Mouse (Mus musculus) forebrain, postnatal 0 days (tissue): Measurements from ENCODE around the gene Dhx37. TPM values are rescaled to one million over a fixed set of nuclear protein-coding genes. Genes with fewer than 3 reads are reported as not detected.

ENCODE experiments used
- ATAC-seq: fragments of 200-750 bp; cut with Nextera tagmentation; 2 replicates; pipeline ENCODE4 v1.8.0; 2017; ENCODE audit warnings: mild to moderate bottlenecking, moderate library complexity
- DNase-seq: peaks from one replicate; pipeline ENCODE4 v3.0.0-alpha.2; 2015
- H3K27ac ChIP-seq: fragments of 300-500 bp; sonication (generic); 2 replicates; pipeline ENCODE4 v1.5.1; 2014; ENCODE audit warnings: low read depth, mild to moderate bottlenecking, antibody characterized with exemption, low read length, moderate library complexity, mixed read lengths
- H3K27me3 ChIP-seq: fragments of 300-500 bp; sonication (generic); 2 replicates; pipeline ENCODE4 v1.6.1; 2014; ENCODE audit warnings: mild to moderate bottlenecking, low read length, mixed read lengths; ENCODE audit not compliant: insufficient read depth
- H3K36me3 ChIP-seq: fragments of 300-500 bp; sonication (generic); 2 replicates; pipeline ENCODE4 v1.6.1; 2014; ENCODE audit warnings: mild to moderate bottlenecking, moderate library complexity; ENCODE audit not compliant: insufficient read depth
- H3K4me1 ChIP-seq: fragments of 300-500 bp; sonication (generic); 2 replicates; pipeline ENCODE4 v1.6.1; 2014; ENCODE audit warnings: antibody characterized with exemption; ENCODE audit not compliant: insufficient read depth
- H3K4me2 ChIP-seq: fragments of 300-500 bp; sonication (generic); 2 replicates; pipeline ENCODE4 v1.6.1; 2014; ENCODE audit warnings: low read depth, mild to moderate bottlenecking, moderate library complexity
- H3K4me3 ChIP-seq: fragments of 300-500 bp; sonication (generic); 2 replicates; pipeline ENCODE4 v1.5.1; 2014; ENCODE audit warnings: low read depth, low read length, mixed read lengths
- H3K9ac ChIP-seq: fragments of 300-500 bp; sonication (generic); 2 replicates; pipeline ENCODE4 v1.6.1; 2014; ENCODE audit warnings: mild to moderate bottlenecking
- H3K9me3 ChIP-seq: fragments of 300-500 bp; sonication (generic); 2 replicates; pipeline ENCODE4 v1.6.1; 2016; ENCODE audit warnings: low read length
- CTCF ChIP-seq: sonication (generic); IDR thresholded peaks from 2 replicates; pipeline ENCODE4 v1.5.1; 2016; ENCODE audit warnings: antibody characterized with exemption, control low read depth, low read depth
- WGBS: fragments of 180-500 bp; shearing (Covaris S2); extraction: QIAGEN DNeasy Blood & Tissue Kit; methylation state at CpG from one replicate; pipeline ENCODE4 v1.1.7; 2014; 5-methylcytosine and 5-hydroxymethylcytosine counted together
- microRNA-seq, 2 experiments: library from miRNA; unstranded; fragments of <30 nt; microRNA quantifications; one replicate each; pipeline ENCODE4; 2016
- polyA plus RNA-seq: library from polyadenylated mRNA; unstranded; fragments of >200 nt; fragmentation: Nextera tagmentation; extraction: Ambion mirVana; gene quantifications from 2 replicates; pipeline ENCODE4 v1.2.1, GENCODE M21; 2015
- total RNA-seq: library from RNA; depleted of rRNA; stranded (reverse); fragments of >200 nt; gene quantifications from 2 replicates; pipeline ENCODE4 v1.2.3, GENCODE M21; 2014; rRNA removed

The Dhx37 gene
- total and polyA plus RNA-seq, 2 experiments from 2014 or later: 11.0 to 27.1 TPM

DNA sequence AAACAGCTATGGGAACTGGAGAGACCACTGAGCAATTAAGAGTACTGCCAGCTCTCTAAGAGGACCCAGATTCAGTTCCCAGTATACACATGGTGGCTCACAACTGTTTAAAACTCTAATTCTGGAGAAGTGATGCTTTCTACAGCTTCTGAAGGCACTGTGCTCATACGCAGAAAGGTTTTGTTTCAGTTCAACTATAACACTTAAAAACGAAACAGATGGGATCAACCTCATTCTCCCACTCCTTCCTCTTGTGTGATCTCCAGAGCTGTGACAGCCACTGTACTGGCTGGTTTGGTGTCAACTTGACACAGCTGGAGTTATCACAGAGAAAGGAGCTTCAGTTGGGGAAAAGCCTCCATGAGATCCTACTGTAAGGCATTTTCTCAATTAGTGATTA, 58.0 kb downstream of the Dhx37 start:
- no peak for ATAC-seq
- TF ChIP-seq CTCF: no peak
- no peaks in the 10 kb centered on the region for H3K9me3 ChIP-seq
- no peak for DNase-seq
- H3K27ac ChIP-seq: no peak overlapping the region
- H3K27me3 ChIP-seq: no peaks in the 10 kb centered on the region
- H3K4me2 ChIP-seq: no peak overlapping the region
- 87% methylated on average over 2 of the region's 2 CpGs for WGBS
- H3K9ac ChIP-seq: no peak overlapping the region
- no peaks in the 10 kb centered on the region for H3K36me3 ChIP-seq
- no peaks in the 10 kb centered on the region for H3K4me1 ChIP-seq
- H3K4me3 ChIP-seq: no peak overlapping the region

DNA sequence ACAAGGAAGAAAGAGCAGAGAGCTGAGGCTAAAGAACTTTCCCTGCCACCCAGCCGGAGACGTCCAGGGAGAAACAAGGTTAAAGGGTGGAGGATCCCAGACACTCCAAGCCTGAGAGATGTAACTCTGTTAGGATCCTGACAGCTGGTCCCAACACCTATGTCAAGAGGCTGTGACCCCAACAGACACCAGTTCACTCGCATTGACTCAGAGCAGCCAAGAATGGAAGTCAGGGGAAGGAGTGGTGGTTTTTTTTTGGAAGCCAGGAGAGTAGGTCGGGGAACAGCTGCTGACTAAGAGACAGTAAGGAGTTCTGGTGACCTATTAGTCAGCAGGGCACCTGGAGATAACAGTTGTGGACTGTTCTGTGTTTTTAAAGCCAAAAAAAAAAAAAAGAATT, 61.9 kb downstream of the Dhx37 start:
- DNase-seq (no peak), ATAC-seq (no peak)
- Histone ChIP-seq H3K4me1 (no peaks in the 10 kb centered on the region), H3K4me2 (no peak overlapping the region), H3K9ac (no peak overlapping the region), H3K27ac (no peak overlapping the region), H3K9me3 (no peaks in the 10 kb centered on the region), H3K4me3 (no peak overlapping the region), H3K27me3 (no peaks in the 10 kb centered on the region), H3K36me3 (no peaks in the 10 kb centered on the region)
- TF ChIP-seq CTCF: no peak
- WGBS: 90% methylated on average over 4 of the region's 4 CpGs

DNA sequence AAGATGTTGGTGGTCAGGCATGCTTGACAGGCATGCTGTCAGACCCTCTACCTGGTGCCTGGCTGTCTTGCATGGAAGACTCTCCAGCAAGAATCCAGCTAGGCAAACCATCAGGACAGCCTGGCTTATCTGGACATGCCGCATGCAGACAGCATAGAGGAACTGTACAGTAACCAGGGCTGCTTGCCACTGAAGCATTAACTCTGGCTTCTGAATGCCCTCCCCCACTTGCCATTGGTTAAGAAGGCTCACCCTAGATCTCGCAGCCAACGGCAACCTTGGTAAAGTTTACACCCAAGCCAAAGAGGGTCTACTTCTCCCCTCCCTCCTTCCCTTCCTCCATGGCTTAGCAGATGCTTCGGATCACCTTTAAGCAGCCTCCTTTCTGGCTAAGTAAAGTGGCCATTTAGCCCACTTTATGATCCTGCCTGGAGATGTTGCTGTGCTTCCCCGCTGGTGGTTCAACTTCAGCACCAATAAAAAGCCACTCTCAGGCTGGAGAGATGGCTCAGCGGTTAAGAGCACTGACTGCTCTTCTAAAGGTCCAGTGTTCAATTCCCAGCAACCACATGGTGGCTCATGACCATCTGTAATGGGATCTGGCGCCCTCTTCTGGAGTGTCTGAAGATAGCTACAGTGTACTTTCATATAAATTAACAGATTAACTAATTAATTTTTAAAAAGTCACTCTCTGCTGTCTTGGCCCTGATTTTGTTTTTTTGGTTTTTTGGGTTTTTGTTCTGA, 62.8 kb downstream of the Dhx37 start:
- H3K36me3 ChIP-seq: no peaks in the 10 kb centered on the region
- H3K4me3 ChIP-seq: no peak overlapping the region
- H3K9me3 ChIP-seq: no peaks in the 10 kb centered on the region
- DNase-seq (no peak), ATAC-seq (no peak)
- TF ChIP-seq CTCF: peak; percentile 30
- 82% methylated on average over 7 of the region's 7 CpGs for WGBS
- H3K27me3 ChIP-seq: no peaks in the 10 kb centered on the region
- H3K4me2 ChIP-seq: no peak overlapping the region
- no peaks in the 10 kb centered on the region for H3K4me1 ChIP-seq
- H3K27ac ChIP-seq: no peak overlapping the region
- no peak overlapping the region for H3K9ac ChIP-seq

DNA sequence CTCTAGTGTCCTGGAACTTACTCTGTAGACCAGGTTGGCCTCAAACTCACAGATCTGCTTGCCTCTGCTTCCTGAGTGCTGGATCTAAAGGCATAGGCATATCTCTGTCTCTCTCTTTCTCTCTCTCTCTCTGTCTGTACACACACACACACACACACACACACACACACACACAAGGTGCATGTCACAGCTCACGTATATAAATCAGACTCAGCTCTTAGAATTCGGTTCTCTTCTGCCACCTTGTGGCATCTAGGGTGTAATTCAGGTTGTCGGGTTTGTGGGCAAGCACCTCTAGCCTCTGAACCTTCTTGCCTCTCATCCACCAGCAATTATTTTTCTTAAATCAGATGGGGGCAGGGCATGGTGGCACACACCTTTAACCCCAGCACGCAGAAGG, 65.4 kb downstream of the Dhx37 start:
- Histone ChIP-seq H3K4me2 (no peak overlapping the region), H3K9me3 (no peaks in the 10 kb centered on the region), H3K4me3 (no peak overlapping the region), H3K36me3 (no peaks in the 10 kb centered on the region), H3K27me3 (no peaks in the 10 kb centered on the region), H3K27ac (no peak overlapping the region), H3K4me1 (no peaks in the 10 kb centered on the region), H3K9ac (no peak overlapping the region)
- peak; percentile 82 for DNase-seq
- peak; percentile 42 for ATAC-seq
- TF ChIP-seq CTCF: peak; percentile 88
- WGBS: 1% methylated on average over 4 of the region's 4 CpGs

DNA sequence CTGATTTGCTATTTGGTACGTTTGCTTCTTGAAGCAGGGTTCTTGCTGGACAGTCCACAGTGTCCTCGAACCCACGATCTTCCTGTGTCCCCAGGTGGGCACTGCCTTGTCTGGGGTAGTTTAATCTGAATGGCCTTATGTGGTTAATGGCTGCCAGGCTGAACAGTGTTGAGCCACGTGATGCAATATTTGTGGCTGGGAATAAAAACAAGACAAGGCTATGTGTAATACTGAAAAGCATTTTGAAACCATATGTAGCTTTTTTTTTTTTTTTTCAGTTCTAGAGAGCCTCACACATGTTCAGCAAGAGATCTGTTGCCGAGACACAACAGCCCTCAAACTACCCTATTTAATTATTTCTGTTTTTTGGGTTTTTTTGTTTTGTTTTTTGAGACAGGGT, 65.8 kb downstream of the Dhx37 start:
- H3K4me3 ChIP-seq: no peak overlapping the region
- no peak overlapping the region for H3K27ac ChIP-seq
- no peak overlapping the region for H3K4me2 ChIP-seq
- no peaks in the 10 kb centered on the region for H3K9me3 ChIP-seq
- 65% methylated on average over 5 of the region's 5 CpGs for WGBS
- ATAC-seq: no peak
- H3K9ac ChIP-seq: no peak overlapping the region
- H3K36me3 ChIP-seq: no peaks in the 10 kb centered on the region
- TF ChIP-seq CTCF: no peak
- H3K4me1 ChIP-seq: no peaks in the 10 kb centered on the region
- H3K27me3 ChIP-seq: no peaks in the 10 kb centered on the region
- no peak for DNase-seq

DNA sequence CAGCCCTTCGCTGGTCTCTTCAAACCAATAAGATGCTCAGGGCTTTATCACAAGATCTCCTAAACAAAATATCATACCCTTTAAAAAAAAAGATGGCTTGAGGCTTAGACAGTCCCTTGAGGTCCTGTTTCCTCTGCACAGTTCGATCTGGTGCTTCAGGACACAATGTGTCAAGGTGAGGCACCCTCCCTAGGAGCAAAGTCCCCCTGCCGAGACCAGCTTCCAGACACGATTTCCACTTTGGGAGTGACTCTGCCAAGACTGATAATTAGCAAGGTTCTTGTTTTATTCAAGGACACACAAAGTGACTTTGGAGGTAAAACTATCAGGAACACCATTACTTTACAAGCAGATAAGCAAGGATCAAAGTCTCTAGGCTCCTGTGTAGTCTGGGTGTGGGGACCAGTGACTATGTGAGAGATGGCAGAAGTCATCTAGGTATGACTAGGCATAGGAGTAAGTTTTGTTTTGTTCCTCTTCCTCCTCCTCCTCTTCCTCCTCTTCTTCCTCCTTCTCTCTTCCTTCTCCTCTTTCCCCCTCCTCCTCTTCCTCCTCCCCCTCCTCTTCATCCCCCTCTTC, 69.0 kb downstream of the Dhx37 start:
- Histone ChIP-seq H3K9ac (no peak overlapping the region), H3K36me3 (no peaks in the 10 kb centered on the region), H3K4me1 (no peaks in the 10 kb centered on the region), H3K4me3 (no peak overlapping the region), H3K9me3 (no peaks in the 10 kb centered on the region), H3K27ac (no peak overlapping the region), H3K4me2 (no peak overlapping the region), H3K27me3 (no peaks in the 10 kb centered on the region)
- 78% methylated on average over 4 of the region's 4 CpGs for WGBS
- DNase-seq: no peak
- ATAC-seq: no peak
- TF ChIP-seq CTCF: no peak

DNA sequence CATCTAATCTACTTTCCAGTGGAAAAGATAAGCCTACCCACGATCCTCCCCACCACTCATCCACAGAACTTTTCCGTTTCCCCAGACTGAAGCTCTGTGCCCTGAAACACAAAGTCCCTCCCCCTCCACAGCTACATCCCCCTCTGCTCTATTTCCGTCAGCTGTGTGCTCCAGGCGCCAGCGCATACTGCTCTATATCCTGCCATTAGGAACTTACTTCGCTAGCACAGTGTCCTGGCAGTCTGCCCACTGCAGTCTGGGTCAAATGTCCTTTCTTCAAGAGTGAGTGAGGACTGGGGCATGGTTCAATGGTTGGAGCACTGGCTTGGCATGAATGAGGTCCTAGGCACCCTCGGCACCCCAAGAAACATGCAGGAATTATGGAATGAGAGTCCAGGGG, 70.0 kb downstream of the Dhx37 start:
- no peak overlapping the region for H3K27ac ChIP-seq
- ATAC-seq (no peak), DNase-seq (no peak)
- no peak overlapping the region for H3K4me3 ChIP-seq
- H3K4me1 ChIP-seq: no peaks in the 10 kb centered on the region
- no peak for TF ChIP-seq CTCF
- H3K27me3 ChIP-seq: no peaks in the 10 kb centered on the region
- no peaks in the 10 kb centered on the region for H3K36me3 ChIP-seq
- H3K4me2 ChIP-seq: no peak overlapping the region
- 74% methylated on average over 7 of the region's 7 CpGs for WGBS
- no peak overlapping the region for H3K9ac ChIP-seq
- no peaks in the 10 kb centered on the region for H3K9me3 ChIP-seq

Small RNA genes lying within 50 kb of the gene (microRNA-seq; reads per million reads assigned to microRNA genes)
- gene Gm27551: 0 reads per million in 2 experiments

Other genes starting within 250 kb of the Dhx37 start
- gene Scarb1, start 93.0 kb downstream of the Dhx37 start, total RNA-seq: 45.2 and 52.7 TPM in 2 replicates
- gene Scarb1, start 93.0 kb downstream of the Dhx37 start, polyA plus RNA-seq: 53.5 and 55.9 TPM in 2 replicates
- gene Gm10382, start 44.8 kb downstream of the Dhx37 start, total RNA-seq: 1.00 TPM in 1 of 2 replicates, not detected in the other
- 0.25 and 0.34 TPM in 2 replicates for gene Gm10382, start 44.8 kb downstream of the Dhx37 start, polyA plus RNA-seq
- 817 and 912 TPM in 2 replicates for gene Ubc, start 43.9 kb downstream of the Dhx37 start, total RNA-seq
- 858 and 1,225 TPM in 2 replicates for gene Ubc, start 43.9 kb downstream of the Dhx37 start, polyA plus RNA-seq
- 78.3 and 83.3 TPM in 2 replicates for gene Bri3bp, start 7.4 kb upstream of the Dhx37 start, total RNA-seq
- 45.7 and 48.4 TPM in 2 replicates for gene Bri3bp, start 7.4 kb upstream of the Dhx37 start, polyA plus RNA-seq
- gene Aacs, start 41.7 kb upstream of the Dhx37 start, total RNA-seq: 90.9 and 116 TPM in 2 replicates
- 83.8 and 97.9 TPM in 2 replicates for gene Aacs, start 41.7 kb upstream of the Dhx37 start, polyA plus RNA-seq
- gene Tmem132b, start 97.7 kb upstream of the Dhx37 start, total RNA-seq: 32.2 and 48.9 TPM in 2 replicates
- gene Tmem132b, start 97.7 kb upstream of the Dhx37 start, polyA plus RNA-seq: 5.1 and 7.8 TPM in 2 replicates